Mouse (Mus musculus): ENCODE data around the gene Acsf2. TPM values are rescaled to one million over a fixed set of nuclear protein-coding genes. Genes with fewer than 3 reads are reported as not detected.

Acsf2 gene
- total RNA-seq (2023) = 16.8 TPM

DNA sequence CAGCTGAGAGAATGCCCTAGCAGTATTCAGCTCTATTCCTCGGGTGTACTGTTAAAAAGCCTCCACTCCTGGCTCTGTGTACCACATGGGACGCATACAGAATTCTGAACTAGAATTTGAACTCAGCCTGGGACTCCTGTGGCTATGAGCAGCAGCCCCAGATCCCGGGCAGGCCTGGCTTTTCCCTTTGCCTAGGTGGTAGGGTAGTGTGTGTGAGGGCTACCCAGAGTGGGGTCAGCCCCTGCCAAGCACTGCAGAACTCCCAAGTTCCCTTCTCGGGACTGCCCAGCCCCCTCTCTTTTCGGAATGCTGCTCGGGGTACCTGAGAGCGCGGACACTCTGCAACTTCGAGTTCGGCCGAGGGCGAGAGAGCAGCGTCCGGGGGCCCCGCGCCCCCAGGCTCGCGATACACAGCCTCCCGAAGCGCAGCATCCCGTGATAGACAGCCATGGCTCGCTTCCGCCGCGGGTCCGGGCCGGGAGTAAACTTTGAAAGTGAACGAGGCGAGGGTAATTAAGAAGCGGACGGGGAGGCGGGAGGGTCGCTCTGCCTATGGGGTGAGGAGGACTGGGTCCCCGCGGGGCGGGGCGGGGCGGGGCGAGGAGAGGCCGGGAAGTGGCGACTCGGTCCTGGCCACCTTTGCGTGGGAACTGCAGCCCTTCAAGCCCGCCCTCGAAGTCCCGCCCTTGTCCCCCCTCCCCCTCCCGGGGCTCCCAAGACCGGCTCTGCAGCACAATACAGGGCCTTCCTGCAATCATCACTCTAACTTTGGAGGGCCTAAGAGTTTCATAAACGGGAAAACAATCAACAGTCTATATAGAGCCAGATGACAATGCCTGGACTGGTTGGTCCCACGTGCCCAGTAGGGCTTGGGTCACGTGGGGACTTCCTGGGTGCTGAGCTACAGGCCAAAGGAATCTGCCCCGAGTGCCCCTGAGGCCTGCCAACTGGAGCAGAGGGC lies at the start of gene Acsf2:
TSS of gene Acsf2 (minus strand) at position 551 of the 961 bp plus-strand sequence.

DNA sequence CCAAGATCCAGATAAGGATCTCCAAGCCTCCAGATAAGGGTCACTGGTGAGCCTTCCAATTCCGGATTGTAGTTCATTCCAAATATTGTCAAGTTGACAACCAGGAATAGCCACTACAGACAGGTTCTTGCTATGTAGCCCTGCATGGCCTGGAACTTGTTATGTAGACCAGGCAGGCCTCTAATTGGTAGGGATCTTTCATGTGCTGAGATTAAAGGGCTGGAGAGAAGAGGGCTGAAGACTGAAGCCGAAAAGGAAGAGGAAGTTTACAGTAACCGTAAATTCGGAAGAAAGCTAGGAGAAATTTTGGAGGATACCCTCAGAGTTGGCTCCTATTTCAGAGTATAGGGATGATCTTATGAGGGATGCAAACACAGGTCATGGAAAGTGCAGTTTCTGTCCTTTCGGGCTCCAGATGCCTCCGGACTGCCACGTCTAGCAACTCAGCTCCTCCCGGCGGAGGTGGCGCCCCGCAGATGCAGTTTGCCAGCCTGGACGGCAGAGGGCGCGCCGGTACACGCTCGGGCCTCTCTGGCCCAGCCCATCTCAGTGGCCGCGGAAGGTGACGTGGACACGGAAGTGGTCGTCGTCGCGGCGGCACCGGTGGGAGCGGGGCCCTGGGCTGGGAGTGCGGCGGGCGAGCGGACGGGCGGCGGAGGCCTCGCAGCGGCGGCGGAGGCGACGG lies 27.7 kb upstream of the Acsf2 start, which contains the start of gene Lrrc59:
TSS of gene Lrrc59 (plus strand) at position 569 of the 685 bp plus-strand sequence.

DNA sequence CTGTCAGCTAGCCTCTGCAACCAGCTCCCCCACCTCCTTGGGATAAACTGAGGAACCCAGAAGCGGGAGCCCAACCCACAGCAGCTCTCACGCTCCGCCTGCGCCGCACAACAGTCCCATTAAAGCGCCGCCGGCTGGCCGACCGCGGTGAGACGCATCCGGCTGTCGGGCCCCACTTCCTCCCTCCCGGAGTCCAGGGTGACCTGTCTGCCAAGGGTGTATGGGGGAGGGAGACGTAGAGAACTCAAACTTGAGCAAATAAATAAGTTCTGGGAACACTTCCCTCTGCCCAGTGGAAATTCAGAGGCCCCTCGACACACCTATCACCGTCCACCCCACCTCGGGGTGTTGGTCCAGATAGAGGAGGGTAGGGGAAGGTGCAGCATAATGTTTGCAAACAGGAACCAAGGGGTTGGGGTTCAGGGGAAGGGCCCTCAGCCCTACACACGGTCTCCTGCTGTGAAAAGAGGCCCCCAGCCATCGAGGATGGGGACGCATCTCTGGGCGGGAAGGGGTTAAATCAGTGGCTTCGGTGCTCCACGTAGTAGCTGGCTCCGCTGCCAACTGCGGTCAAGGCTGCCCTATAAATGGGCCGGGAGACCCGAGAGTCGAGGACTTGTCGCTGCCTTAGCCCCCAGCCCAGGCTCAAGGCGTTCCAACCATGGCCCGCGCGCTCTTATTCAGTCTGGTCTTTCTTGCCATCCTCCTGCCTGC lies 37.1 kb downstream of the Acsf2 start, which contains the start of gene Chad:
TSS of gene Chad (plus strand) at position 611 of the 714 bp plus-strand sequence.

DNA sequence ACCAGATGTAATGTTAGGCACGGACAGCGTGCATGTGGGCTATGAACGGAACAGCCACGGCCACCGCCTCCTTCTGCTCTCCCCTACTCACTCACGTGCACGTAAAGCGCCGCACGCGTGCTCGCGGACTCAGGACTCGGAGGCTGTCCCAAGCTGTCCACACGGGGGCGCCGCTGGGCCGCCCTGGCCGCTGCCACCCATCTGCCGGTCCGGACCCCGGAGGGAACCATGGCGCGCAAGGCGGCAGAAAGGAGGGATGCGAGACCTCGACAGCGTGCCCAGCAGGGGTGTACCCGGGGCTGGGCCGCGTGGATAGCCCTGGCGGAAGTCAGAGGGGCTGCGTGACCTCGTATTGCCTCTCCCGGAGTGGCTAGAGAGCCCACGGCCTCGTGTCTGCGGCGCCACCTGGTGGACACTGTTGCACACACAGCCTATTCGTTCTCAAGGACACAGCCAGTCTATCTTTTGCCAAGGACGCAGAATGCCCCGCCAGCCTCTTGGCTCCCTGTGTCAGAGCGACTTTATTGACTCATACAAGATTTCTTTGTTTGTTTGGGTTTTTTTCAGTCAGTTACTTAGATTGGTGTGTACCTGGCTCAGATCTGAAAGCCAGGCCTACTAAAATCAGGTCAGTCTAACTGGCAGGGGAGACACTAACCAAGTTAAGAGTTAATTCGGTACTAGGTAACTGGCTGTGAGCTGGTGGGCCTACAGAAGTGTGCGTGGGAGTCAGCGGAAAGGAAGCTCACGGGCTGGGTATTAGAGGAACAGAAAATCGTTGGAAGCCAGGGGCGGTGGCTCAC lies 52.6 kb downstream of the Acsf2 start, which contains the start of gene Rsad1:
TSS of gene Rsad1 (minus strand) at position 368 of the 803 bp plus-strand sequence.

DNA sequence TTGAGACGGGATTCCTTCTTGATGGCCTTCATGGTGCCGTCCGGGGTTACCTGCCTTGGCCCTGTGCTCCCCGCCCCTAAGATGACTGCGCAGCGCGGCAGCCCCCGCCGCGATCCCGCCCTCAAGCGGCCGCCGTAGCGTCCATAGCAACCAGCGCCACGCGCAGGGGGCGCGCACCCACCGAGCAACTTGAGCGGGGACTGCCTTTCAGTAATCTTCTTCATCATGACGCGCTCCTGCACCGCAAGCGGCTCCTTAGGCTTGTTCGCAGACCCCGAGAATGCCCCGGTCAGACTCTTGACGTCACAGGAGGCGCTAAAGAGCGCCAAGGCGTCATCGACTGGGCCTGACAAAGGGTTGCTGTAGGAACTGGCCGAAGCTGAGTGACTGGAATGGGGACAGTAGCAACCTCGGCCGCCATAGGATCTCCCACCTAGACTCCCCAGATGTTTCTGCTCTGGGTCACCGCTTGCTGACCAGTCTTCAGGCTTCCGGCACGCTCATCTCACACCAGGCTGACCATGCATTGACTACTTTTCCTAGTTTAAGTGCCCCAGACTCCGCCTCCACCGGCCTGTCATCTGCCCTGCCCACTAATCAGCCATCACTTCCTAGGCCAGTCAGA lies 80.3 kb downstream of the Acsf2 start, which contains the start of gene Mycbpap:
TSS of gene Mycbpap (minus strand) at position 524 of the 625 bp plus-strand sequence.

Other genes with a start within 250 kb of the Acsf2 start
- 2.8 TPM for gene Abcc3, start 208.9 kb downstream of the Acsf2 start, total RNA-seq (2023)
- gene Cacna1g, start 127.7 kb downstream of the Acsf2 start, total RNA-seq (2023) = not detected
- not detected for gene Spata20, start 115.7 kb downstream of the Acsf2 start, total RNA-seq (2023)
- not detected for gene Epn3, start 101.9 kb downstream of the Acsf2 start, total RNA-seq (2023)
- gene Mycbpap, start 80.1 kb downstream of the Acsf2 start, total RNA-seq (2023) = not detected
- gene Rsad1, start 52.6 kb downstream of the Acsf2 start, total RNA-seq (2023) = 4.3 TPM
- gene Chad, start 36.8 kb downstream of the Acsf2 start, total RNA-seq (2023) = not detected
- gene Lrrc59, start 27.9 kb upstream of the Acsf2 start, total RNA-seq (2023) = 54.0 TPM
- 22.6 TPM for gene Mrpl27, start 51.9 kb upstream of the Acsf2 start, total RNA-seq (2023)
- 1.5 TPM for gene Eme1, start 52.1 kb upstream of the Acsf2 start, total RNA-seq (2023)
- gene Xylt2, start 75.6 kb upstream of the Acsf2 start, total RNA-seq (2023) = 48.9 TPM
- not detected for gene Gm11541, start 102.6 kb upstream of the Acsf2 start, total RNA-seq (2023)
- not detected for gene Cdc34b, start 139.9 kb upstream of the Acsf2 start, total RNA-seq (2023)
- gene Tmem92, start 180.8 kb upstream of the Acsf2 start, total RNA-seq (2023) = not detected